Mouse (Mus musculus) liver, embryonic 16.5 days (tissue): ENCODE results near the gene Kif17. TPM values are rescaled to one million over a fixed set of nuclear protein-coding genes. Genes with fewer than 3 reads are reported as not detected.

Experiments used
- ATAC-seq: fragments of 200-750 bp; cut with Nextera tagmentation; 2 replicates; pipeline ENCODE4 v1.8.0; 2017; ENCODE audit warnings: low read depth, mild to moderate bottlenecking, moderate number of reproducible peaks, moderate library complexity
- H3K27ac ChIP-seq: fragments of 300-500 bp; sonication (generic); 2 replicates; pipeline ENCODE4 v1.5.1; 2014; ENCODE audit warnings: mild to moderate bottlenecking, low read length
- H3K27me3 ChIP-seq: fragments of 300-500 bp; sonication (generic); 2 replicates; pipeline ENCODE4 v1.6.1; 2014; ENCODE audit warnings: low read depth, low read length, mixed read lengths; ENCODE audit not compliant: control insufficient read depth, insufficient read depth
- H3K36me3 ChIP-seq: fragments of 300-500 bp; sonication (generic); 2 replicates; pipeline ENCODE4 v1.6.1; 2014; ENCODE audit warnings: mild to moderate bottlenecking; ENCODE audit not compliant: control insufficient read depth, insufficient read depth
- H3K4me1 ChIP-seq: fragments of 300-500 bp; sonication (generic); 2 replicates; pipeline ENCODE4 v1.6.1; 2014; ENCODE audit warnings: low read depth, low read length, mixed read lengths; ENCODE audit not compliant: control insufficient read depth
- H3K4me2 ChIP-seq: fragments of 300-500 bp; sonication (generic); 2 replicates; pipeline ENCODE4 v1.6.1; 2014; ENCODE audit warnings: low read depth, low read length, mixed read lengths
- H3K4me3 ChIP-seq: fragments of 300-500 bp; sonication (generic); 2 replicates; pipeline ENCODE4 v1.5.1; 2014; ENCODE audit warnings: low read depth, mild to moderate bottlenecking, low read length
- H3K9ac ChIP-seq: fragments of 300-500 bp; sonication (generic); 2 replicates; pipeline ENCODE4 v1.6.1; 2014; ENCODE audit warnings: low read depth, low read length
- H3K9me3 ChIP-seq: fragments of 300-500 bp; sonication (generic); replicated peaks from 2 replicates; pipeline ENCODE4 v1.6.1; 2016; ENCODE audit warnings: low read length; ENCODE audit not compliant: control insufficient read depth
- WGBS: fragments of 180-500 bp; shearing (Covaris S2); extraction: QIAGEN DNeasy Blood & Tissue Kit; methylation state at CpG from one replicate; pipeline ENCODE4 v1.1.7; 2014; ENCODE audit not compliant: insufficient replicate concordance; 5-methylcytosine and 5-hydroxymethylcytosine counted together
- polyA plus RNA-seq: library from polyadenylated mRNA; unstranded; fragments of >200 nt; fragmentation: Nextera tagmentation; extraction: Ambion mirVana; gene quantifications from 2 replicates; pipeline ENCODE4 v1.2.1, GENCODE M21; 2015

Kif17 gene
- polyA plus RNA-seq, 1 experiment from 2014 or later = 0.35 TPM

GRCm38 (mm10) chr4:138278346-138278745 lies 28.1 kb downstream of the Kif17 start:
- 57% methylated on average over 7 of the region's 7 CpGs for WGBS
- Histone ChIP-seq H3K4me3 (no peak overlapping the region), H3K9ac (no peak overlapping the region), H3K4me2 (no peak overlapping the region), H3K36me3 (no peaks in the 10 kb centered on the region), H3K9me3 (no peaks in the 10 kb centered on the region), H3K27ac (no peak overlapping the region), H3K4me1 (no peaks in the 10 kb centered on the region), H3K27me3 (no peaks in the 10 kb centered on the region)
- no peak for ATAC-seq

- Histone ChIP-seq H3K27ac (no peak overlapping the region), H3K4me1 (no peaks in the 10 kb centered on the region), H3K9me3 (no peaks in the 10 kb centered on the region), H3K36me3 (no peaks in the 10 kb centered on the region), H3K27me3 (no peaks in the 10 kb centered on the region), H3K9ac (no peak overlapping the region), H3K4me3 (no peak overlapping the region), H3K4me2 (no peak overlapping the region)
- 18% methylated on average over 4 of the region's 4 CpGs for WGBS
- ATAC-seq = peak; percentile 69
Measured at GRCm38 (mm10) chr4:138282834-138283233, 32.6 kb downstream of the Kif17 start.

- no peak overlapping the region for H3K27ac ChIP-seq
- no peaks in the 10 kb centered on the region for H3K4me1 ChIP-seq
- no peaks in the 10 kb centered on the region for H3K36me3 ChIP-seq
- no peaks in the 10 kb centered on the region for H3K27me3 ChIP-seq
- H3K9me3 ChIP-seq = no peaks in the 10 kb centered on the region
- 66% methylated on average over 12 of the region's 12 CpGs for WGBS
- no peak overlapping the region for H3K4me2 ChIP-seq
- no peak for ATAC-seq
- H3K4me3 ChIP-seq = no peak overlapping the region
- no peak overlapping the region for H3K9ac ChIP-seq
Measured at GRCm38 (mm10) chr4:138286411-138286810, 36.2 kb downstream of the Kif17 start.

- Histone ChIP-seq H3K27ac (no peak overlapping the region), H3K9ac (no peak overlapping the region), H3K36me3 (no peaks in the 10 kb centered on the region), H3K27me3 (no peaks in the 10 kb centered on the region), H3K9me3 (no peaks in the 10 kb centered on the region), H3K4me3 (no peak overlapping the region), H3K4me1 (no peaks in the 10 kb centered on the region), H3K4me2 (no peak overlapping the region)
- no peak for ATAC-seq
- WGBS = 61% methylated on average over 7 of the region's 7 CpGs
Measured at GRCm38 (mm10) chr4:138288691-138289090, 38.5 kb downstream of the Kif17 start.

GRCm38 (mm10) chr4:138292028-138292427 lies 41.8 kb downstream of the Kif17 start:
- no peak overlapping the region for H3K9ac ChIP-seq
- H3K4me1 ChIP-seq = no peaks in the 10 kb centered on the region
- no peaks in the 10 kb centered on the region for H3K36me3 ChIP-seq
- H3K9me3 ChIP-seq = no peaks in the 10 kb centered on the region
- no peak for ATAC-seq
- no peak overlapping the region for H3K4me3 ChIP-seq
- H3K27ac ChIP-seq = no peak overlapping the region
- no peak overlapping the region for H3K4me2 ChIP-seq
- H3K27me3 ChIP-seq = no peaks in the 10 kb centered on the region
- 77% methylated on average over 13 of the region's 13 CpGs for WGBS

GRCm38 (mm10) chr4:138293261-138293948 lies 43.2 kb downstream of the Kif17 start:
- WGBS = 60% methylated on average over 18 of the region's 18 CpGs
- ATAC-seq = no peak
- no peaks in the 10 kb centered on the region for H3K36me3 ChIP-seq
- no peak overlapping the region for H3K9ac ChIP-seq
- H3K27ac ChIP-seq = no peak overlapping the region
- no peak overlapping the region for H3K4me2 ChIP-seq
- H3K4me3 ChIP-seq = no peak overlapping the region
- no peaks in the 10 kb centered on the region for H3K9me3 ChIP-seq
- H3K4me1 ChIP-seq = no peaks in the 10 kb centered on the region
- no peaks in the 10 kb centered on the region for H3K27me3 ChIP-seq

- no peak overlapping the region for H3K4me2 ChIP-seq
- H3K4me1 ChIP-seq = no peaks in the 10 kb centered on the region
- H3K27ac ChIP-seq = no peak overlapping the region
- no peaks in the 10 kb centered on the region for H3K27me3 ChIP-seq
- no peak overlapping the region for H3K9ac ChIP-seq
- no peaks in the 10 kb centered on the region for H3K36me3 ChIP-seq
- WGBS = 60% methylated on average over 10 of the region's 14 CpGs
- H3K4me3 ChIP-seq = no peak overlapping the region
- no peaks in the 10 kb centered on the region for H3K9me3 ChIP-seq
- ATAC-seq = no peak
Measured at GRCm38 (mm10) chr4:138293949-138294550, 43.8 kb downstream of the Kif17 start.

- 69% methylated on average over 10 of the region's 10 CpGs for WGBS
Measured at GRCm38 (mm10) chr4:138301271-138301780, 51.1 kb downstream of the Kif17 start.

GRCm38 (mm10) chr4:138303011-138303410 lies 52.8 kb downstream of the Kif17 start:
- WGBS = 84% methylated on average over 3 of the region's 3 CpGs
- Histone ChIP-seq H3K27me3 (no peaks in the 10 kb centered on the region), H3K4me2 (no peak overlapping the region), H3K9me3 (no peaks in the 10 kb centered on the region), H3K4me1 (peaks cover 18% of the 10 kb centered on the region), H3K36me3 (peaks cover 4% of the 10 kb centered on the region; the same call in 1 of the 2 replicates), H3K9ac (no peak overlapping the region), H3K4me3 (no peak overlapping the region), H3K27ac (no peak overlapping the region)
- ATAC-seq = no peak

More at GRCm38 (mm10) chr4:138301271-138301780, 51.1 kb downstream of the Kif17 start:
- H3K9me3 ChIP-seq = no peaks in the 10 kb centered on the region
- ATAC-seq = no peak
- H3K4me2 ChIP-seq = no peak overlapping the region
- no peak overlapping the region for H3K4me3 ChIP-seq
- no peaks in the 10 kb centered on the region for H3K36me3 ChIP-seq
- H3K27ac ChIP-seq = no peak overlapping the region
- H3K4me1 ChIP-seq = peaks cover 18% of the 10 kb centered on the region
- H3K9ac ChIP-seq = no peak overlapping the region
- no peaks in the 10 kb centered on the region for H3K27me3 ChIP-seq
